Mouse (Mus musculus) heart, adult 2 months (tissue): ENCODE measurements at regions not wholly inside any gene's neighbourhood (a gene's known extent, or its start where the extent isn't known, plus 50 kb on each side); places are given as distances from the start of the nearest gene placed in this dataset.

Experiments
- CTCF ChIP-seq: fragments of 200-600 bp; IDR thresholded peaks from 2 replicates; pipeline ENCODE4 v1.8.1; 2022; ENCODE audit warnings: antibody characterized with exemption, mild to moderate bottlenecking, moderate library complexity
- EP300 ChIP-seq: fragments of 200-500 bp; IDR thresholded peaks from 2 replicates; pipeline ENCODE4 v1.6.1; 2011; ENCODE audit warnings: low read depth, low read length, control low read depth; ENCODE audit not compliant: insufficient read depth

DNA sequence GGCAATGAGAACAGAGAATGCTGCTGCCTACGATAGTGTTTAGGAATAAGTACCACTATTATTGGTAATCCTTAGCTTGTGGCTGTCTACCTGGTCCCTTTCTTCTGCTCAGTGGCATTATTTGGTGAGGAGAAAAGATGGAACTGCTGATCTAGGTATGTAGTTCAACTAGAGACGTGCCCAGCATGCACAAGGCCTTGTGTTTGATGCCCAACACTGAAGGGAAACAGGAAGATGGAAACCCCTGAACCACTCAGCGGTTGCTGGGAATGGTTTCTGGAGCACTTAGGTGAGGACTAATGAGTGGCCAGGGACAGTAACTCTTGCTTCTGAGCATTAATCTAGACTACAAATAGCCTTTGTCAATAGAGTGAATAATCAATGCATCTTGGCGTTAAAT lies 1145.5 kb downstream of the Adam3 start:
- TF ChIP-seq CTCF (no peak), EP300 (no peak)
